In the genomic region with DNA sequence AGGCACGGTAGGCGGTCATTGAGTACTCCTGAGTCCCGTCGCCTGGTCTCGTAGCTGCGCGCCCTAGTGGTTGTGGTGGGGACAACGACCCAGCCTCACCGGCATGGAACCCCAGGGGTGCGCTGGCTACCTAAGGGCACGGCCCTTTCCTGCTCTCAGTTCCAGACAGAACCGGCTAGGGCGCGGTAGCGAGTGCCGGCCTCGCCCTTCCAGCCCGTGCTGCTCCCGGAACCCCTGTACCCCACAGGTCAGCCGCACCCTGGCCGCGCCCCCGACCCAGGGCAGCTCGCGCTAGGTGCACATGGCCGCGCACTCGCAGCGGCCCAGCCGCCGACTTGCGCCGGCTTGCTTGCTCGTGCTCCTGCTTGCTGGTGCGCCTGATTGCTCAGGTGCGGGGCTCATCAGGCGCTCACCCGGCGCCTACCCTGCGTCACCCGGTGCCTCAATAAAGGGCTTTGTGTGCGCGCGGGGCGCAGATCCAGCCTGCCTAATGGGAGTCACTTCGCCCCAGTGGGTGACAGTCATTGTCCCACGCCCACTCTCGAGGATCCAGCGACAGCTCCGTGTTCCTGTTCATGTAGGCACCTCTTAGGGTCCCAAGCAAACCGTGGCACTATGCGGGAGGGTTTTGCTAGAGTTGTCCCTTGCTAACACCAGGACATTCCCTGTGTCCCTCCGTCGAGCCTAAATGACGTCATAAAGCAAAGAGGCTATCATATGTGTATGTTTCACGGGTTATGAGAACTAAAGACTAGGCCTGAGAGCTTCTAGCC, we compare ENCODE assay signal across 8 mouse cellular contexts. TPM values are rescaled to one million over a fixed set of nuclear protein-coding genes. Genes with fewer than 3 reads are reported as not detected.
DNase-seq lines count a peak whose midpoint lies in the region; ATAC-seq lines count a peak whose summit lies in the region.

A gene (minus strand): TSS at position 665 of the 773 bp plus-strand sequence.

- H3K4me3 ChIP-seq in hindbrain, embryonic 11.5 days (ENCODE audit: low read depth, low read length), result peak within 1 kb of the TSS; percentile 63

- H3K4me1 ChIP-seq in hindbrain, embryonic 11.5 days (replicated peaks; ENCODE audit: control insufficient read depth, insufficient read depth, low read length), result no peaks in the 10 kb centered on the region

- ATAC-seq in hindbrain, embryonic 11.5 days (ENCODE audit: low FRiP score), result peak; percentile 88

- H3K27me3 ChIP-seq in hindbrain, embryonic 11.5 days (ENCODE audit: control insufficient read depth, insufficient read depth, low read length), result no peaks in the 10 kb centered on the region

- WGBS in hindbrain, embryonic 11.5 days, result under 1% methylated on average over 48 of the region's 56 CpGs

- peak within 1 kb of the TSS; percentile 95 for H3K4me2 ChIP-seq in hindbrain, embryonic 11.5 days (replicated peaks; ENCODE audit: low read depth, low read length)

- no peaks in the 10 kb centered on the region for H3K36me3 ChIP-seq in hindbrain, embryonic 11.5 days (ENCODE audit: control insufficient read depth, insufficient read depth, low read length)

- no peak within 1 kb of the TSS for H3K27ac ChIP-seq in hindbrain, embryonic 11.5 days (ENCODE audit: low read depth, low read length)

- peak; percentile 65 for DNase-seq in Muller cell, postnatal 12 days (ENCODE audit: inconsistent ontology term)
- DNase-seq in cerebellum, adult 9-11 months, result peak; percentile 15
- DNase-seq in frontal cortex, postnatal 14 days (ENCODE audit: low spot score in 2 of 2), result peak; percentile 14 to 22
- DNase-seq in hindbrain, embryonic 11.5 days (ENCODE audit: low spot score), result peak; percentile 88
- peak; percentile 34 to 64 for DNase-seq in layer of hippocampus, postnatal 25 days (ENCODE audit: extremely low spot score in 1 of 2, low spot score in 1 of 2)
- DNase-seq in lung, postnatal 36 days, result peak; percentile 90
- DNase-seq in retina, embryonic 14.5 days (ENCODE audit: low spot score), result peak; percentile 86
- DNase-seq in thymus, postnatal 4 days, result peak; percentile 92

- peak within 1 kb of the TSS; percentile 80 for H3K9ac ChIP-seq in hindbrain, embryonic 11.5 days (ENCODE audit: low read depth, low read length)

- no peaks in the 10 kb centered on the region for H3K9me3 ChIP-seq in hindbrain, embryonic 11.5 days (ENCODE audit: control insufficient read depth, low read length)

RNA-seq across cellular contexts. Expression of the gene that starts here (rescaled TPM):
- 0.25 TPM in 1 of 2 replicates, not detected in the other for polyA plus RNA-seq in hindbrain, embryonic 11.5 days (2014; fragmentation: Nextera tagmentation; extraction: Ambion mirVana)
- total RNA-seq in layer of hippocampus, postnatal 25 days (2021), result not detected

Comparison
In these comparisons a context has a peak if more than half of its experiments do, and no peak if none do; other contexts are left out.
1. Peak in DNase-seq, ATAC-seq, H3K4me3 ChIP-seq, H3K9ac ChIP-seq and H3K4me2 ChIP-seq in hindbrain, embryonic 11.5 days; RNA of the gene not detected or under 1 TPM.
2. Peak in DNase-seq in layer of hippocampus, postnatal 25 days; RNA of the gene not detected or under 1 TPM.
3. DNase-seq: peak in every context shown above with its lines; median percentile 92 in thymus, postnatal 4 days; 90 in lung, postnatal 36 days; 88 in hindbrain, embryonic 11.5 days; 86 in retina, embryonic 14.5 days; 65 in Muller cell, postnatal 12 days; 49 in layer of hippocampus, postnatal 25 days; 18 in frontal cortex, postnatal 14 days; 15 in cerebellum, adult 9-11 months.